Mouse (Mus musculus) gastrocnemius, postnatal 14 days (tissue): ENCODE measurements around the gene Kyat1. TPM values are rescaled to one million over a fixed set of nuclear protein-coding genes. Genes with fewer than 3 reads are reported as not detected.
"Not testable (repeated sequence)": the region's sequence is repeated elsewhere in the genome, so short reads cannot be mapped to it uniquely, and the experiment has no call there.

Source experiments
- DNase-seq: peaks from one replicate; pipeline ENCODE4 v3.0.0; 2021; ENCODE audit warnings: mixed read lengths
- intact Hi-C: fragments of 180-260 bp; cut with DNase I; formaldehyde crosslinking; loops from one replicate; pipeline ENCODE4 v1.15.1; 2025; ENCODE audit warnings: low total_unique reads
- total RNA-seq, 2 experiments: library from RNA; stranded (reverse); gene quantifications; 2 replicates each; pipeline ENCODE4 v1.2.3; 2021

Gene Kyat1
- total RNA-seq, 2 experiments from 2014 or later = 20.4 to 23.4 TPM

DNA sequence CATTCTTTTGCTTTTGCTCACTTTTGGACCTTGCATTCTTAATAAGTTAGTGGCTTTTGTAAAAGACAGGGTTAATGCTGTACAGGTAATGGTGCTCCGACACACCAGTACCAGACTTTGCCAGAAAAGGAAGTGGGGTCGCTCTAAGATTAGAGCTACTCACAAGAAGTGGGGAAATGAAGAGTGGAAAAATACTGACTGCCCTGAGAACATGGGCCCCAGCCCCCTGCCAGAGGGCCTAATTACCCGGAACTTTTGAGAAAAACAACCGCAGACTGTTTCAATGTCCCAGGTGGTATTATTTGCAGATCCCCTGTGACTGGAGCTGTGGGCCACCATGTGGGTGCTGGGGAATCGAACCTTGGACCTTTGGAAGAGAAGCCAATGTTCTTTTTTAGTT, 29.9 kb upstream of the Kyat1 start:
- DNase-seq = no peak
- intact Hi-C loops = no loop called here

GRCm38 (mm10) chr2:30216293-30216692, 10.6 kb upstream of the Kyat1 start:
- intact Hi-C loops = no loop called here
- no peak for DNase-seq

GRCm38 (mm10) chr2:30215493-30215892, 9.8 kb upstream of the Kyat1 start:
- intact Hi-C loops = no loop called here
- DNase-seq = no peak

GRCm38 (mm10) chr2:30214745-30215144, 9.1 kb upstream of the Kyat1 start:
- DNase-seq = no peak
- intact Hi-C loops = no loop called here

GRCm38 (mm10) chr2:30212951-30213350, 7.3 kb upstream of the Kyat1 start:
- intact Hi-C loops = no loop called here
- no peak for DNase-seq

DNA sequence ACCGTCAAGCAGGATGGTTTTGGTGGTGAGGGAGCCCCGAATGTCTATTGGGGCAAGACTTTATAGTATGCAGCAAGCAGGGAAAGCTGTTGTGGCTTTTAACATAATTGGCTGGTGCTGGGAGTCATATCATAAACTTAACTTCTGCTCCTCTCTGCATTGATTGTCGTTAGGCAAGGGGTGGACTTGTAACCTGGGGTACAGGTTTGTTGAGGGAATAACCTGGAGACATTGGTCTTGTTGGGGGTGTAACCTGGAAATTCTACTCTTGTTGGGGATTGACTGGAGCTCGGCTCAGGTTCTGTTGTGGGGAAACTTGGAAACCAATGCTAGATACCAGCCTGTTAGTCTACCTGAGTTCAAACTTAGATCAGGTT, 6.5 kb upstream of the Kyat1 start:
- no peak for DNase-seq
- intact Hi-C loops = no loop called here

GRCm38 (mm10) chr2:30211408-30212168, 5.9 kb upstream of the Kyat1 start:
- DNase-seq = no peak
- intact Hi-C loops = no loop called here

DNA sequence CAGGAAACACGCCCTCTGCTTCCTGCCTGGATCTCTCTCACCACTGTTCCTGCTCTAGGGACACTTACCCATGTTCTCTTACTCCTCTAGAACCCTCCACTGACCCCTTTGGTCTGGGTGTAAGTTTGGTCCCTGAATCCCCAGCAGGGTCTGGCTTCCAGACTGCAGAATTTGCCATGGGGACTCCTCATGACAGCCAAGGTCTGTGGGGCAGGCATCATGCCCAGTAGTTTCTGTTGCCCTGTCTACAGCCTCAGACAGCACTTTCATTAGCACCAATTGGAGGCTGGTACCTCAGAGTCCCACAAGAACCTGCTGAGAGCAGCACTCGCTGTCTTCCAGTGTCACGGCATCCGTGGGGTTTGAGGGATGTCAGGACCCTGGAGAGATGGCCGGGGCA, 2.2 kb upstream of the Kyat1 start:
- DNase-seq = no peak
- intact Hi-C loops = no loop called here

DNA sequence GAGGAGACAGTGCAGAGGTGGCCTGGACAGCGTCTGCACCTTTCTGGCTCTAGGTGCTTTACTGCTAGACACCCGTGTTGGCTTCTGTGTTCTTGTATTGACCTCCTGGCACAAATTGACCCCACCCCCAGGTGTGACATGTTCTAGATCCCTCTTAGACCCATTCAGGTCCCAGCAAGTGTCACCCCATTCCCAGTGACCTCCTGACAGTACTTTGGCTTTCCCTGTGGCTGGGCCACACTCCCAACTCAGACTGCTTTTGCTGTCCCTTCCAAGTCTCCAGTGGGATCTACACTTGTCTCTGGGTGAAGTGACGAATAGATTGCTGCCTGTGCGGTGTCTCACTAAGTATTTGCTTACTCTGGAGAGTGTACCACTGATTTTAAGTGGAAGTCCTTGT, 1.8 kb upstream of the Kyat1 start:
- DNase-seq = no peak
- intact Hi-C loops = no loop called here

GRCm38 (mm10) chr2:30205255-30205628, 405 bp downstream of the Kyat1 start:
- DNase-seq = no peak
- intact Hi-C loops = no loop called here

DNA sequence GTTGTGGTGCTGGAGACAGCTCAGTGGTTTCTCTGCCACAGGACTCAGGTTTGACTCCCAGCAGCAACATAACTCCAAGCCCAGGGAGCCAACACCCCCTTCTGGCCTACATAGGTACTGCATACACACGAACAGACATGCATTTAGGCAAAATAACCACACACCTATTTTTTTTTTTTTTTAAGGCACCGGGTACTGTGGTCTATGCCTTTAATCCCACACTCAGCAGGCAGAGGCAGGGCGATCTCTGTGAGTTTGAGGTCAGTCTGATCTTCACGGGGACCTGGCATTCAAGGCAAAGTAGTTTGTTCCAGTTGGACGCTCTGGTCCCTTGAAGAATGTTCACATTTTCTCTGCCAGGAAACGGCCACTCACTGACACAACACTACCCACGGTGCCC, 2.2 kb downstream of the Kyat1 start:
- DNase-seq = no peak
- intact Hi-C loops = no loop called here

DNA sequence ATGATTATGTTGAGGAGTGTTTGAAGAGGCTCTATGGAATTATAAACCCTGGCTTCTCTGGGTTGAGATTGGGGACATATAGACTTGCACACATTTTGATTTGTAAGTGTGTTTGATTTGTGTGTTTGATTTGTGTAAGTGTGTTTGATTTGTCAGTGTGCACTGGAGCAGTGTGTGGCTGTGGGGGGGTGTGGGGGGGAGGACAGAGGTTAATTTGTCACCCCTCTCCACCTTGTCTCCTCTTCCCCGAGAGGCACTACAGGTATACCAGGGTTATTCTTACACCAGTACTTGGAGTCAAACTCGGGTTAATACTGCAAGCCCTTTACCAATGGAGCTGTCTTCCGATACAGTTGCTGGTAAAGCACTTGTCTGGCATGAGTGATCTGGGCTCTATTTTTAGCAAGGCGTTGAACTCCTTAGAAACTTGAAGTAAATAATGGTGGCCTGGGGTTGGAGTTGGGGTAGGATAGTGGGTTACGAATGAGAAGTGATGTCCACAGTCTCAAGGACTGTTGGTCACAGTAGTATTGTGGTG, 5.2 kb downstream of the Kyat1 start:
- DNase-seq = no peak
- intact Hi-C loops = no loop called here

- intact Hi-C loops = no loop called here
- no peak for DNase-seq
Observed at GRCm38 (mm10) chr2:30199984-30200383, 5.7 kb downstream of the Kyat1 start.

- no peak for DNase-seq
- intact Hi-C loops = no loop called here
Observed at GRCm38 (mm10) chr2:30198021-30198420, 7.6 kb downstream of the Kyat1 start.

DNA sequence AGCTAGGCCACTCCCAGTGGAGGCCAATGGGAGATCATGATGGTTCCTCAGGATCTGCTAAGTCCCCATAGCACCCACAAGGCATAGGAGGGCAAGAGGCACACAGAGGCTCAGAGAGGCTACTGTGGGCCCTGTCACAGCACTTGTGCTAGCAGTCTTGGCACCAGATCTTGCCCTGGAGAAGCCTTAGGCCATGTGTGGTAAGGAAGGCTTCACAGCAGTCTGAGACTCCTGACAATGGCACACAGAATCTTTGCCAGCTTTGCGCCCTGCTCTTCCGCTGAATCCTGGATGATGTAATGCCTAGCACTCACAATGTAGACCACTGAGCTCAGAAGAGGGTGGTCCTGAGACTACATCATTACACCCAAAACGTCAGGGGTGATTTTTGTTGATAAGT, 11.0 kb downstream of the Kyat1 start:
- intact Hi-C loops = no loop called here
- DNase-seq = no peak

- intact Hi-C loops = no loop called here
- DNase-seq = no peak
Observed at GRCm38 (mm10) chr2:30191790-30192580, 13.7 kb downstream of the Kyat1 start.

GRCm38 (mm10) chr2:30185681-30186080, 20.0 kb downstream of the Kyat1 start:
- intact Hi-C loops = no loop called here
- DNase-seq = no peak

DNA sequence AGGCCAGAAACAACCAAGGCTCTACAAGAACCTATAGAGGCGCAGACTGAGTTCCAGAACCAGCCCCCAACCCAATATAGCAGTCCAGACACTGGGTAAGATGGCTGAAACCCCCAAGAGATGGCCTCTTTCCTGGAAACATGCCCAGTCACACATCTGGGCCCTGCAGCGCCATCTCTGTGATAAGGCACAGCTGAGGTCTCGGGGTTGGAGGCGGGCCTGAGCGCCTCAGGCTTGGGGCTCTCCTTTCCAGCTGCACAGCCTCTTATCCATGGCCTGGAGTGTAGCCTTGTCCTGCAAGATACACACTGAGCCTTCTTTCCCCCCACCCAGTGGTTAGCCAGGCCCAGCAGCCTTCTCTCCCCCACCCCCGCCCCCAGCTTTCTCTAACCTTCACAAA, 20.4 kb downstream of the Kyat1 start:
- DNase-seq = no peak
- intact Hi-C loops = no loop called here

DNA sequence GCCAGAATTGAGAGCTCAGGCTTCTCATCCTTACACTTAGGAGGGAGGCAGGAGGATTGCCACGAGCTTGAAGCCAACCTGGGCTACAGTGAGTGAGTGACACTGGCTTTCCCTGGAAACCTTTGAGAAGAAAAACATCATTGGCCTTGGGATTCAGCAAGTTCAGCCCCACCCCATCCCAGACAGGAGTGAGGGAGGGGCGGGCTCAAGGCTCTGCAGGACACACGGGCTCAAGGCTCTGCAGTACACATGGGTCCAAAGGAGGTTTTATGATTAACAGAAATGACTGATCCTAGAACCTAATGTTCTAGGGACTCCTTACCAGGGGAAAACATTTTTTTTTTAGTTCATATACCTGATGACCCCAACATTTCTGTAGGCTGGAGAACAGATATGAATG, 21.9 kb downstream of the Kyat1 start:
- intact Hi-C loops = no loop called here
- no peak for DNase-seq

DNA sequence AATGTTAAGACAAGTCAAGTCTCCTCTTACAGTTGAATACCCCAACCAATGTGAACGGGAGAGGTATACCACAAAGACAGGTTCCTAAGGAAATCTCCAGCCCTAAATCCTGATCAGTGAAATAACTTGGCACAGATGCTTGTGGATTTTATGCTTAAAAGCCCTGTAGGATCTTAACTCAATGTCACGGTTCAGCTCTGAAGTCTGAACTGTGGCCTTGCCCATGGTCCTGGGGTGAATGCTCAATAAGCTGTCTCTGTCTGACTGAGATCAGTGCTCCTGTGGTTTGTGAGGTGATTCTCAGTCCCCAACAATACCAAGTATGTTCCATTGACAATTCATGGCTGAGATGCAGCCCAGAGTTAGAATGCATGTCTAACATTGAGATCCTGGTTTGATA, 23.2 kb downstream of the Kyat1 start:
- no peak for DNase-seq
- intact Hi-C loops = no loop called here

DNA sequence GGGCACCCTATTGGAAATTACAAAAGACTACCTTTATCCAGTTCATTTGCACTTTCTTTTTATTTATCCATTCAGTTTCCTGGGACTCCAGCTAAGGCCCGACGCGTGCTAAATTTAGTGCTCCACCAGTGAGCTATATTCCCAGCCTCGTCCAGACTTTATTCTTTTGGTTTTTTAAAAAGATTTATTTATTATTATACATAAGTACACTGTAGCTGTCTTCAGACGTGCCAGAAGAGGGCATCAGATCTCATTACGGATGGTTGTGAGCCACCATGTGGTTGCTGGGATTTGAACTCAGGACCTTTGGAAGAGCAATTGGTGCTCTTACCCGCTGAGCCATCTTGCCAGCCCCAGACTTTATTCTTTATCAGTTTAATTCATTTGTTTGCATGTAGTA, 26.9 kb downstream of the Kyat1 start:
- intact Hi-C loops = not testable (repeated sequence)

More for the DNA sequence above, 26.9 kb downstream of the Kyat1 start:
- not testable (repeated sequence) for DNase-seq
